Mouse (Mus musculus): ENCODE measurements around the gene Rragc.

DNA sequence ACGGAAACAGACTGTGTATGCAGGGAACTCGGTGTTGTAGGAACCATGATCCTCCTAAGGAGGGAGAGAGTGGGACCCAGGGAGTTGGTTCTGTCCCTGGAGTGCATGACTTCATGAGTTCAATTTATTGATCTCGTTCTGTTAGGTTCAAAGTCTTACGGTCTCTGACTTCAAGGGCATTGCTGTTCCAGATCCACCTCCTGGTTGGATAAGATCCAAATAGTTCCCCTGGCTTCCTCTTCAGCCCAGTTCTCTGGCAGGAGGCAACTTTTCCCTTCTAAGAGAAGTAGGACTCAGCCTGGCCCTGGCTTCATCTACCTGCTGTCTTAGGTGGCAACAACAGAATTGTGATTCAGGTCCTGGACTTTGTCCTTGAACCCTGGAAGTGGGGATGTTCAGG, 40.6 kb downstream of the Rragc start:
- TF ChIP-seq CTCF (IDR thresholded peaks at IDR 0.05; ENCODE audit: extremely low read depth, insufficient read depth, insufficient read length, insufficient replicate concordance) (no peak), POLR2A (IDR thresholded peaks at IDR 0.05; ENCODE audit: low read depth, low read length) (no peak)

All from spleen, adult 2 months (tissue).